Mouse (Mus musculus) ES-Bruce4 (cell line): ENCODE results near the gene Defb46. TPM values are rescaled to one million over a fixed set of nuclear protein-coding genes. Genes with fewer than 3 reads are reported as not detected.
A peak's percentile ranks its signal among the peaks of the same experiment; 100 is the strongest.

Experiments
- H3K27ac ChIP-seq: 2 replicates; pipeline ENCODE4 v1.5.1; 2012; ENCODE audit warnings: low read length, inconsistent platforms; ENCODE audit not compliant: insufficient read depth
- H3K27me3 ChIP-seq: 2 replicates; pipeline ENCODE4 v1.6.1; 2012; ENCODE audit warnings: mild to moderate bottlenecking, low read length, inconsistent platforms; ENCODE audit not compliant: control insufficient read depth, poor library complexity, insufficient read depth, severe bottlenecking
- H3K36me3 ChIP-seq: 2 replicates; pipeline ENCODE4 v1.6.1; 2012; ENCODE audit warnings: inconsistent platforms, mild to moderate bottlenecking, low read length, moderate library complexity; ENCODE audit not compliant: control insufficient read depth, poor library complexity, insufficient read depth, severe bottlenecking
- H3K4me1 ChIP-seq: one replicate; pipeline ENCODE4 v1.8.1; 2011; ENCODE audit warnings: low read length; ENCODE audit not compliant: control insufficient read depth, insufficient read depth
- H3K4me3 ChIP-seq: 2 replicates; pipeline ENCODE4 v1.5.1; 2011; ENCODE audit warnings: low read depth, mild to moderate bottlenecking, low read length
- H3K9ac ChIP-seq: 2 replicates; pipeline ENCODE4 v1.6.1; 2012; ENCODE audit warnings: low read depth, mild to moderate bottlenecking, inconsistent platforms; ENCODE audit not compliant: poor library complexity, severe bottlenecking
- H3K9me3 ChIP-seq: replicated peaks from 2 replicates; pipeline ENCODE4 v1.6.1; 2012; ENCODE audit warnings: mild to moderate bottlenecking, low read length, inconsistent platforms; ENCODE audit not compliant: control insufficient read depth, poor library complexity, insufficient read depth, severe bottlenecking
- CTCF ChIP-seq: IDR thresholded peaks from one replicate; pipeline ENCODE4 v1.8.1; 2011; ENCODE audit warnings: low read depth, low read length
- EP300 ChIP-seq: IDR thresholded peaks from 2 replicates; pipeline ENCODE4 v1.6.1; 2011; ENCODE audit warnings: low read depth, low read length; ENCODE audit not compliant: insufficient read depth
- POLR2A ChIP-seq: IDR thresholded peaks from one replicate; pipeline ENCODE4 v1.8.1; 2011; ENCODE audit warnings: low read length; ENCODE audit not compliant: insufficient read depth
- polyA plus RNA-seq: library from polyadenylated mRNA; stranded (reverse); fragments of >200 nt; gene quantifications from 2 replicates; pipeline ENCODE4 v1.2.4, GENCODE M21; 2011; ENCODE audit warnings: low read depth; ENCODE audit not compliant: missing spikeins, insufficient read depth, insufficient read length

The Defb46 gene
- polyA plus RNA-seq, result not detected in 2 replicates

- Histone ChIP-seq H3K4me1 (no peaks in the 10 kb centered on the region), H3K4me3 (no peak within 1 kb of the TSS), H3K9me3 (0 out of 2 replicates have a peak, but pooled peaks cover 4% of the 10 kb centered on the region), H3K27me3 (no peaks in the 10 kb centered on the region; the same call in 1 of the 2 replicates), H3K36me3 (no peaks in the 10 kb centered on the region), H3K27ac (no peak within 1 kb of the TSS), H3K9ac (no peak within 1 kb of the TSS)
- TF ChIP-seq CTCF, result no peak
- TF ChIP-seq EP300, result no peak
- TF ChIP-seq POLR2A, result no peak
These were observed at the start of gene Defb46 for GRCm38 (mm10) chr8:19239616-19240015. Defb46 (plus strand) TSS chr8:19239916.

GRCm38 (mm10) chr8:19225161-19225560 lies 14.6 kb upstream of the Defb46 start, which contains the start of gene Defb6:
Defb6 (plus strand) TSS chr8:19225478.
- Histone ChIP-seq H3K36me3 (no peaks in the 10 kb centered on the region), H3K4me3 (no peak within 1 kb of the TSS), H3K9me3 (no peaks in the 10 kb centered on the region), H3K9ac (no peak within 1 kb of the TSS), H3K27me3 (peaks cover 1% of the 10 kb centered on the region; the same call in 1 of the 2 replicates), H3K4me1 (no peaks in the 10 kb centered on the region), H3K27ac (no peak within 1 kb of the TSS)
- TF ChIP-seq CTCF, result no peak
- TF ChIP-seq EP300, result no peak
- no peak for TF ChIP-seq POLR2A

- Histone ChIP-seq H3K4me3 (no peak overlapping the region), H3K27ac (no peak overlapping the region), H3K36me3 (no peaks in the 10 kb centered on the region), H3K9ac (no peak overlapping the region), H3K27me3 (no peaks in the 10 kb centered on the region; the same call in 1 of the 2 replicates), H3K4me1 (no peaks in the 10 kb centered on the region), H3K9me3 (0 out of 2 replicates have a peak, but pooled peaks cover 4% of the 10 kb centered on the region)
- TF ChIP-seq POLR2A (no peak), EP300 (0 out of 2 replicates have a peak, but pooled peaks have one; percentile 12)
These were observed 1.6 kb upstream of the Defb46 start for GRCm38 (mm10) chr8:19238101-19238500.

- H3K9me3 ChIP-seq, result no peaks in the 10 kb centered on the region
- no peak for TF ChIP-seq EP300
- no peak for TF ChIP-seq POLR2A
- no peak for TF ChIP-seq CTCF
- H3K27ac ChIP-seq, result no peak within 1 kb of the TSS
- no peaks in the 10 kb centered on the region for H3K36me3 ChIP-seq
- no peak within 1 kb of the TSS for H3K9ac ChIP-seq
- no peaks in the 10 kb centered on the region for H3K4me1 ChIP-seq
- no peak within 1 kb of the TSS for H3K4me3 ChIP-seq
- no peaks in the 10 kb centered on the region; the same call in 1 of the 2 replicates for H3K27me3 ChIP-seq
These were observed 7.6 kb downstream of the Defb46 start, which contains the start of gene Defb5 for GRCm38 (mm10) chr8:19247280-19247679. Defb5 (plus strand) TSS chr8:19247580.

GRCm38 (mm10) chr8:19258136-19258535 lies 18.4 kb downstream of the Defb46 start:
- Histone ChIP-seq H3K4me1 (no peaks in the 10 kb centered on the region), H3K9me3 (no peaks in the 10 kb centered on the region), H3K4me3 (no peak overlapping the region), H3K27me3 (no peaks in the 10 kb centered on the region), H3K27ac (no peak overlapping the region), H3K9ac (no peak overlapping the region), H3K36me3 (no peaks in the 10 kb centered on the region)
- TF ChIP-seq EP300, result no peak
- no peak for TF ChIP-seq POLR2A
- no peak for TF ChIP-seq CTCF

GRCm38 (mm10) chr8:19259667-19260066 lies 20.0 kb downstream of the Defb46 start:
- Histone ChIP-seq H3K9ac (no peak overlapping the region), H3K4me3 (no peak overlapping the region), H3K36me3 (no peaks in the 10 kb centered on the region), H3K27me3 (no peaks in the 10 kb centered on the region), H3K9me3 (no peaks in the 10 kb centered on the region), H3K27ac (no peak overlapping the region), H3K4me1 (no peaks in the 10 kb centered on the region)
- TF ChIP-seq CTCF (no peak), EP300 (no peak)

Other genes with a start within 250 kb of the Defb46 start
- gene Defb37, start 248.9 kb upstream of the Defb46 start, polyA plus RNA-seq, result not detected in 2 replicates
- gene Defb38, start 213.3 kb upstream of the Defb46 start, polyA plus RNA-seq, result not detected in 2 replicates
- not detected in 2 replicates for gene Defb39, start 175.1 kb upstream of the Defb46 start, polyA plus RNA-seq
- gene Defb12, start 125.1 kb upstream of the Defb46 start, polyA plus RNA-seq, result not detected in 2 replicates
- gene Defb34, start 116.2 kb upstream of the Defb46 start, polyA plus RNA-seq, result not detected in 2 replicates
- not detected in 2 replicates for gene Gm45826, start 99.1 kb upstream of the Defb46 start, polyA plus RNA-seq
- not detected in 2 replicates for gene Defb14, start 45.6 kb upstream of the Defb46 start, polyA plus RNA-seq
- gene Defb4, start 41.2 kb upstream of the Defb46 start, polyA plus RNA-seq, result not detected in 2 replicates
- not detected in 2 replicates for gene Defb6, start 14.4 kb upstream of the Defb46 start, polyA plus RNA-seq
- gene Defb5, start 7.7 kb downstream of the Defb46 start, polyA plus RNA-seq, result not detected in 2 replicates
- gene Defb3, start 53.4 kb downstream of the Defb46 start, polyA plus RNA-seq, result not detected in 2 replicates
- not detected in 2 replicates for gene Defb8, start 207.7 kb downstream of the Defb46 start, polyA plus RNA-seq